Mouse (Mus musculus): ENCODE results near the gene Gas7.

DNA sequence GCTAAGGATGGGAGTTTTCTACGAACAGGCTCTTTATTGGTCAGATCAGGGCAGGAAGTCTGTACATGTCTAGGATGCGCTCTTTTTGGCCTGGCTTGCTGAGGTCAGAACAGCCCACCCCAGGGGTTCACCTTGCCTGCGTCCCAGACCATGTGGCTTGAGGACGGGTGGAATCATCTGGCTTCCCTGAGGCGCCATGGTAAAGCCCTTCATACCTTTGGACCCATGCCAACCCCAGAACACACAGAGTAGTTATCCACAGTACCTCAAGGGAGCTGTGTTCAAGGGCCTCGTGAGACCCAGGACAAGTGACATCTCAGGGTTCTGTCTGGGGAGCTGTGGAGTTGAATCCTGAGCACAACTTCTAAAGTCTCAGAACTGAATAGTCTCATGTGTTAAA, 196.5 kb downstream of the Gas7 start:
- TF ChIP-seq CTCF (IDR thresholded peaks at IDR 0.05) (no peak), EP300 (IDR thresholded peaks at IDR 0.05; ENCODE audit: insufficient read depth, low read depth, low read length) (no peak)

Measured in heart, adult 2 months (tissue).